Mouse (Mus musculus): ENCODE results near the gene Pakap. TPM values are rescaled to one million over a fixed set of nuclear protein-coding genes. Genes with fewer than 3 reads are reported as not detected.

The Pakap gene
- polyA plus RNA-seq, 1 experiment from 2014 or later: 4.7 TPM

GRCm38 (mm10) chr4:57861856-57862255 lies 293.9 kb downstream of the Pakap start:
- Histone ChIP-seq H3K4me2 (no peak overlapping the region), H3K36me3 (ENCODE audit: poor library complexity, severe bottlenecking) (peaks cover 2% of the 10 kb centered on the region), H3K27me3 (no peaks in the 10 kb centered on the region), H3K27ac (no peak overlapping the region), H3K9me3 (replicated peaks) (no peaks in the 10 kb centered on the region), H3K4me1 (0 out of 2 replicates have a peak, but pooled peaks cover under 1% of the 10 kb centered on the region), H3K9ac (no peak overlapping the region), H3K4me3 (no peak overlapping the region)
- ATAC-seq: no peak
- WGBS: 93% methylated on average over 8 of the region's 8 CpGs

GRCm38 (mm10) chr4:57862269-57862986 lies 294.4 kb downstream of the Pakap start:
- Histone ChIP-seq H3K4me3 (no peak overlapping the region), H3K27ac (no peak overlapping the region), H3K27me3 (no peaks in the 10 kb centered on the region), H3K9ac (no peak overlapping the region), H3K36me3 (ENCODE audit: poor library complexity, severe bottlenecking) (no peaks in the 10 kb centered on the region; the same call in 1 of the 2 replicates), H3K4me2 (no peak overlapping the region), H3K9me3 (replicated peaks) (no peaks in the 10 kb centered on the region), H3K4me1 (0 out of 2 replicates have a peak, but pooled peaks cover 5% of the 10 kb centered on the region)
- WGBS: 85% methylated on average over 9 of the region's 9 CpGs
- ATAC-seq: no peak

GRCm38 (mm10) chr4:57866088-57866487 lies 298.1 kb downstream of the Pakap start:
- H3K4me3 ChIP-seq: no peak overlapping the region
- 12% methylated on average over 2 of the region's 2 CpGs for WGBS
- 0 out of 2 replicates have a peak, but pooled peaks cover 5% of the 10 kb centered on the region for H3K4me1 ChIP-seq
- no peak overlapping the region for H3K9ac ChIP-seq
- no peaks in the 10 kb centered on the region for H3K27me3 ChIP-seq
- H3K36me3 ChIP-seq (ENCODE audit: poor library complexity, severe bottlenecking): no peaks in the 10 kb centered on the region
- no peaks in the 10 kb centered on the region for H3K9me3 ChIP-seq (replicated peaks)
- H3K27ac ChIP-seq: no peak overlapping the region
- H3K4me2 ChIP-seq: no peak overlapping the region
- ATAC-seq: peak; percentile 51; the same call in 1 of the 2 replicates

- ATAC-seq: no peak
Observed at GRCm38 (mm10) chr4:57866990-57867389, 299.0 kb downstream of the Pakap start.

GRCm38 (mm10) chr4:57867454-57867853 lies 299.5 kb downstream of the Pakap start:
- Histone ChIP-seq H3K27ac (no peak overlapping the region), H3K4me2 (no peak overlapping the region), H3K4me3 (no peak overlapping the region), H3K36me3 (ENCODE audit: poor library complexity, severe bottlenecking) (no peaks in the 10 kb centered on the region), H3K4me1 (0 out of 2 replicates have a peak, but pooled peaks cover 5% of the 10 kb centered on the region), H3K27me3 (no peaks in the 10 kb centered on the region), H3K9ac (no peak overlapping the region), H3K9me3 (replicated peaks) (no peaks in the 10 kb centered on the region)
- ATAC-seq: no peak
- 37% methylated on average over 10 of the region's 10 CpGs for WGBS

More at GRCm38 (mm10) chr4:57866990-57867389, 299.0 kb downstream of the Pakap start:
- 64% methylated on average over 9 of the region's 9 CpGs for WGBS
- H3K9me3 ChIP-seq (replicated peaks): no peaks in the 10 kb centered on the region
- no peaks in the 10 kb centered on the region for H3K36me3 ChIP-seq (ENCODE audit: poor library complexity, severe bottlenecking)
- no peak overlapping the region for H3K27ac ChIP-seq
- no peak overlapping the region for H3K4me2 ChIP-seq
- no peaks in the 10 kb centered on the region for H3K27me3 ChIP-seq
- H3K9ac ChIP-seq: no peak overlapping the region
- 0 out of 2 replicates have a peak, but pooled peaks cover 5% of the 10 kb centered on the region for H3K4me1 ChIP-seq
- H3K4me3 ChIP-seq: no peak overlapping the region

- Histone ChIP-seq H3K27ac (no peak overlapping the region), H3K27me3 (no peaks in the 10 kb centered on the region), H3K9me3 (replicated peaks) (no peaks in the 10 kb centered on the region), H3K9ac (no peak overlapping the region), H3K4me2 (no peak overlapping the region), H3K4me3 (no peak overlapping the region), H3K36me3 (ENCODE audit: poor library complexity, severe bottlenecking) (no peaks in the 10 kb centered on the region), H3K4me1 (no peaks in the 10 kb centered on the region)
- 91% methylated on average over 5 of the region's 5 CpGs for WGBS
- no peak for ATAC-seq
Observed at GRCm38 (mm10) chr4:57879137-57879536, 311.2 kb downstream of the Pakap start.

- Histone ChIP-seq H3K9me3 (replicated peaks) (no peaks in the 10 kb centered on the region), H3K27ac (no peak overlapping the region), H3K36me3 (ENCODE audit: poor library complexity, severe bottlenecking) (no peaks in the 10 kb centered on the region), H3K9ac (no peak overlapping the region), H3K4me3 (no peak overlapping the region), H3K4me2 (no peak overlapping the region), H3K27me3 (no peaks in the 10 kb centered on the region), H3K4me1 (0 out of 2 replicates have a peak, but pooled peaks cover 3% of the 10 kb centered on the region)
- ATAC-seq: peak; percentile 68; the same call in 1 of the 2 replicates
- WGBS: 12% methylated on average over 6 of the region's 6 CpGs
Observed at GRCm38 (mm10) chr4:57879804-57880357, 311.9 kb downstream of the Pakap start.

- no peak overlapping the region for H3K9ac ChIP-seq
- H3K4me1 ChIP-seq: peaks cover 12% of the 10 kb centered on the region
- WGBS: 67% methylated on average over 7 of the region's 7 CpGs
- no peak overlapping the region for H3K4me2 ChIP-seq
- H3K4me3 ChIP-seq: no peak overlapping the region
- ATAC-seq: 0 out of 2 replicates have a peak, but pooled peaks have one; percentile 16
- no peaks in the 10 kb centered on the region for H3K27me3 ChIP-seq
- H3K27ac ChIP-seq: no peak overlapping the region
- H3K9me3 ChIP-seq (replicated peaks): no peaks in the 10 kb centered on the region
- no peaks in the 10 kb centered on the region for H3K36me3 ChIP-seq (ENCODE audit: poor library complexity, severe bottlenecking)
Observed at GRCm38 (mm10) chr4:57883520-57884421, 315.8 kb downstream of the Pakap start.

- no peaks in the 10 kb centered on the region for H3K36me3 ChIP-seq (ENCODE audit: poor library complexity, severe bottlenecking)
- H3K9ac ChIP-seq: no peak overlapping the region
- WGBS: 90% methylated on average over 3 of the region's 3 CpGs
- peaks cover 12% of the 10 kb centered on the region for H3K4me1 ChIP-seq
- H3K9me3 ChIP-seq (replicated peaks): no peaks in the 10 kb centered on the region
- no peak overlapping the region for H3K27ac ChIP-seq
- no peak for ATAC-seq
- no peaks in the 10 kb centered on the region for H3K27me3 ChIP-seq
- no peak overlapping the region for H3K4me3 ChIP-seq
- no peak overlapping the region for H3K4me2 ChIP-seq
Observed at GRCm38 (mm10) chr4:57884511-57884910, 316.5 kb downstream of the Pakap start.

- no peaks in the 10 kb centered on the region for H3K36me3 ChIP-seq (ENCODE audit: poor library complexity, severe bottlenecking)
- H3K4me3 ChIP-seq: no peak overlapping the region
- peaks cover 12% of the 10 kb centered on the region for H3K4me1 ChIP-seq
- H3K9me3 ChIP-seq (replicated peaks): no peaks in the 10 kb centered on the region
- H3K27me3 ChIP-seq: no peaks in the 10 kb centered on the region
- H3K27ac ChIP-seq: no peak overlapping the region
- no peak overlapping the region for H3K4me2 ChIP-seq
- H3K9ac ChIP-seq: no peak overlapping the region
- 61% methylated on average over 2 of the region's 2 CpGs for WGBS
- ATAC-seq: no peak
Observed at GRCm38 (mm10) chr4:57885186-57885585, 317.2 kb downstream of the Pakap start.

GRCm38 (mm10) chr4:57886066-57886887 lies 318.3 kb downstream of the Pakap start:
- H3K4me3 ChIP-seq: no peak overlapping the region
- H3K27me3 ChIP-seq: no peaks in the 10 kb centered on the region
- H3K4me2 ChIP-seq: no peak overlapping the region
- whole genome bisulfite sequencing: 53% methylated on average over 11 of the region's 11 CpGs
- no peak overlapping the region for H3K9ac ChIP-seq
- H3K9me3 ChIP-seq (replicated peaks): no peaks in the 10 kb centered on the region
- no peaks in the 10 kb centered on the region for H3K36me3 ChIP-seq (ENCODE audit: poor library complexity, severe bottlenecking)
- ATAC-seq: peak; percentile 50; the same call in 1 of the 2 replicates
- H3K27ac ChIP-seq: no peak overlapping the region
- peaks cover 12% of the 10 kb centered on the region for H3K4me1 ChIP-seq

Measured in forebrain, embryonic 13.5 days (tissue).